Mouse (Mus musculus): ENCODE data around the gene Rbm20.
"Not testable (repeated sequence)": the region's sequence is repeated elsewhere in the genome, so short reads cannot be mapped to it uniquely, and the experiment has no call there.

The Rbm20 gene

GRCm38 (mm10) chr19:53890274-53890673 lies 213.2 kb downstream of the Rbm20 start:
- DNase-seq = no peak

DNA sequence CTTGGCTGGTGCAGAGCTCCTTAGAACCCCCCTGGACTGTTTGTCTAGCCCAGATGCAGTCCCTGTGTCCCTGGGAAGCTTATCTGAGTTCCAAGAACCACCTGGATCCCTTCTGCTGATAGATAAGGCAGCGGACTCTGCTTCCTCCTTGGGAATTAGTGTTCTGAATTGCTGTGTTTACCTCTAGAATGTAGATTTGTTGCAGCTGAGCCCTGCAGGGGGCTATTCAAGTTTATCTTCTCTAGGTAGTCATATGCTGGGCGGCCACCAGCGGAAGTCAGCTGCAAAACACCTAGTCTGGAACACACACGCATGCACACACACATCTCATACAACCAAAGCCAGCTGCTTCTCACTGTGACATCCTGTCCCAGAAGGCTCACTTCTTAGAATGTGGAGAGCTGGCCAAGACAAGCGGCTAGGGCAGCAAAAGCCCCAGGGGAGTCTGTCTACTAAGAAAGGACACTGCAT lies 213.7 kb downstream of the Rbm20 start:
- peak; percentile 74 to 89 for DNase-seq

DNA sequence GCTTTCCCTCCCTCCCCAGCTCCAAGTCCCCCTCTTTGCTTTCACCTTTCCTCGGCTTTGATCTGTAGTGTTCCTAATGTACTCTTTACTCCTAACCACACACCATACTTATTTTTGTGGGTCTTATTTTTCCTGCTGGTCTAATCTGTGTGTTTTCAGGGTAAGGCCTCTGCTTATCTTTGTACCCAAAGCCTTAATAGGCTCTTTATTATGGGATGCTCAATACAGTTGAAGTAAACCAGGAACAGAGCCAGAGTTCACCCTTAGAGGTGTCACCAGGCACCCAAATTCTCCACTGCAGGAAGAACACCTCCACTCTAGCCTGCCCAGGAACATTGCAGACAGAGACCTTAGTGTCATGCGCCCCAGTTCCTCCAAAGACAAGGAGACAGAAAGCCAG lies 214.5 kb downstream of the Rbm20 start:
- DNase-seq = no peak

- DNase-seq = peak in 1 of 2 experiments; percentile 37
These were observed 215.0 kb downstream of the Rbm20 start, which contains the start of gene Pdcd4 for GRCm38 (mm10) chr19:53892061-53892460. Gene Pdcd4, plus strand, starts transcription at chr19:53892231.

DNA sequence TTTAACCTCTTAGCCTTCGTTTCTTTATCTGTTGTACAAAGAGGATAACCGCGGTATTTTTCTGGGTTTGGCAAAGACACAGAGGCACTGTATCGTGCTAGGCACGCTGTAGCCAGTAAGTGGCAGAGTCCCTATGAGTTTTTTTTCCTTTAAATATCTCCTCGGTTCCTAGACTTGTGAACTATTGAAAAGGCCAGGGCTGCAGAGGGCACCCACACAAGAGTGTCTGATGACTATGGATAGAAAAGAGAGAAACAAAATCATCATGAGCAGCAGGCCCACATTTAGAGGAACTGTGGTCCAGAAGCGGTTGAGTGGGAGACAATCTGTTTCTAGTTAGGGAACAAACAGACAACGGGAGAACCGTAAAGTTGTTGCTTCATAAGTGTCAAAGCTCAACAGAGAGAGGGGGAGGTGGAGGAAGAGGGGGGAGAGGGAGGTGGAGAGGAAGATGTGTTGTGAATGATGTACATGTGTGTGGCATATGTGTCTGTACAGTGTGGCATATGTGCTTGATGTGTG lies 215.8 kb downstream of the Rbm20 start:
- no peak for DNase-seq

DNA sequence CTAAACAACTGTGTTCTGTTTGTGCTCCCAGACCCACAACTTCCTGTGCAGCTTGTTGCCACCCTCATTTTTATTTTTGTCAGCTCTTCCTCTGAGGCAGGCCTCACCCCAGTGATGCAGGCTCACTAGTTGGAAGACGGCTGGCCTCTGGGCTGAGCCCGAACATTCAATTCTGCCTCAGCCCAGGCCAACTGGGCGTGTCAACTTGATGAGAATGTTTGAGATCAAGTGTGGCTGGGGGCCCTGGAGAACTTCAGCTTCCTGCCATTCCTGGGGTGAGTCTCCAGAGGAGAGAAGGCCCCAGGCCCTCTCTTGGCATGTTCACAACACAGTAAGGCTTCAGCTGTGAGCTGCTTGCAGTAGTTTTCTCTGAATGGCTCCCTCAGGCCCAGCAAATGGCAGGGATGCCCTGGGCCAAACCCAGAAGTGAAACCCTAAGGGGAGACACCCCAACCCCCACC lies 216.6 kb downstream of the Rbm20 start:
- DNase-seq = peak; percentile 65 to 83

- DNase-seq = no peak
These were observed 217.5 kb downstream of the Rbm20 start for GRCm38 (mm10) chr19:53894538-53895121.

DNA sequence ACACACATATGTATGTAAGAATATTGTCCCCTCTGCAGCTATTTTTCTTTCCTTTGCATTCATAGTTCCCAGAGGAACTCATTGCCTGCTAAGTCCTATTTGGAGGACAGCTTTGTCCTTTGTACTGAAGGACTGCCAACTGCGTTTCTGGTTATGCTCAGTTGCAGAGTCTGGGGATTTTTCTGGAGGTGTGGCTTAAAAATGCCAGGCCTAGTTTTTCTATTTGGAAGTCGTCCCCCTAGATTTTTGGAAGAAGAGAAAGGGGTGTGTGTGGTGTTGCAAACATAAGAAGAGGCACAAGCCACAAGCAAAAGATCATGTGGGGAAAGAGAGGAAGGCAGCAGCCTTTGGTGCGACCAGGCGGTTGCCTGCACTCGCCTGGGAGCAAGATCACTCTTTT lies 220.9 kb downstream of the Rbm20 start:
- DNase-seq = no peak

GRCm38 (mm10) chr19:53898498-53898897 lies 221.4 kb downstream of the Rbm20 start:
- DNase-seq = no peak

DNA sequence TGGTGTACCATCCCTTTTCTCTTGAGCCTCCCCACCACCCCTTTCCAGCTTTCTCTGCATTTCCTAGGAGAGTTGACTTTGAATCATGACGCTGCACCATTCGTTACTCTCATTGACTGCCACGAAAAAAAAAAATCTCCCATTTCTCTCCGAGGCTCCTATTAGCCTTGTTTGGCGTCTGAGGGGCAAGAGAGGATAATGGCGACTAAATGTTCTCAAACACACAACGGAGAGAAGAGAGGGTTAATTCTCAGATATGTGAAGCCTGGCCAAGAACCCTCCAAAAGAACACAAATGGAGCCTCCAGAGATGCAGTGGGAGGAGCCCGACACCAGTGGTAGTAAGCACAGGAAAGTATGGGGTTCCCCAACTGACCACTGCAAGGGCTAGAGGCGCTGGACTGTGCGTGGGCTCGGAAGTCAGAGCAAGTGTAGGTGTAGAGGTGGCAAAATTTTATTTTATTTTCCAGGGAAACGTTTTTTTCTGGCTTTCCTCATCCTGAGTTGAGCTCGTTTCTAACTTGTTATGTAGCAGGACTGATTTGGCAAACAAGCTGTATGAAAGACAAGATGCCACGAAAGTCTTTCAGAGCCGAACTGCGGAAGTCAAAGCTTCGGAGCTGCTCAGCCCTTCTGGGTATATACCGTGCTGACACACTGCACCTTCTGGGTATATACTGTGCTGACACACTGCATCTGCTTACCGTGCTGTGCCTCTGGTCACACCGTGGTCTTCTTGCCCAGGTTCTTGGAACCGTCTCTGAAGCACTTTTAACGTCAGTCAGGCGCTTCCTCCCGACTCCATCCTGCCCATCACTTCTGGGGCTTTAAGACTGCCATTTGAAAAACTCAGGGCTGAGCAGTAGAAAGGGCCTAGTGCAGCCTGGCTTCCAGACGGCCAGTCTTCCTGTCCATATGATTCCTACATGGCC lies 222.1 kb downstream of the Rbm20 start:
- DNase-seq = no peak

GRCm38 (mm10) chr19:53899941-53900610 lies 223.0 kb downstream of the Rbm20 start:
- DNase-seq = peak in 1 of 2 experiments; percentile 26

- peak in 1 of 2 experiments; percentile 52 for DNase-seq
These were observed 225.0 kb downstream of the Rbm20 start for GRCm38 (mm10) chr19:53901931-53902738.

DNA sequence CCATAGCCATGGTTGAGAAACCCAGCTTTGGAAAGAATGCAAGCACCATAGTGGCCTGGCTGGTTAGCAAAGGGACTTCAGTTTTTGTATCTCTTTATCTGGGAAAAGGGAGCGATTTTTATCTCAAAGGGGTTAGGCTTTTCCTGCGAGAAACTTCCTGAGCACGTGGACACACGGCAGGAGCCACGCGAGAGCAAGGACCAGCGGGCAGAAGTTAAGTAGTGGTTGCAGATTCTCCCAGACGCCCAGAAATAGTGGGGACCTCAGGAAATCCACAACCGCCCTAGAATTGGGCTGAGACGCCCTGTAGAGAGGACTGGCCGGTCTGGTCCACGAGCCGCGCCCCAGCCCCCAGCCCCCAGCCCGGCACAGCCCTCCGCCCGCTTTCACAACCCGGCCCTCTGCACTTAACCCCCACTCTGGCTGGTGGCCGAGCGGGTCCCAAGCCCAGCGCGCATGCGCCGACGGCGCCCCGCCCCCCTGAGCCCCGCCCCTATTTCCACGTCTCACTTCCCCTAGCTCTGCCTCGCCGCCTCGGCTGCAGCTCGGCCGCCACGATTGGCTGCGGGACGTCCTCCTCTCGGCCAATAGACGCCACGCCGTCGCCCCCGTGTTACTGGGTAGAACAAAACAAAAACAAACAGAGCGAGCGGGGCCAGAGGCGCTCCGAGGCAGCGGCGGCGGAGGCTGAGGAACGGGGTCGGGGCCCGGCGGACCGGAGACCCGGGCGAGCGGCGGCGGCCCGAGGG lies 225.8 kb downstream of the Rbm20 start:
- DNase-seq = peak; percentile 97

GRCm38 (mm10) chr19:53903507-53904321 lies 226.6 kb downstream of the Rbm20 start:
- peak; percentile 49 to 72 for DNase-seq

DNA sequence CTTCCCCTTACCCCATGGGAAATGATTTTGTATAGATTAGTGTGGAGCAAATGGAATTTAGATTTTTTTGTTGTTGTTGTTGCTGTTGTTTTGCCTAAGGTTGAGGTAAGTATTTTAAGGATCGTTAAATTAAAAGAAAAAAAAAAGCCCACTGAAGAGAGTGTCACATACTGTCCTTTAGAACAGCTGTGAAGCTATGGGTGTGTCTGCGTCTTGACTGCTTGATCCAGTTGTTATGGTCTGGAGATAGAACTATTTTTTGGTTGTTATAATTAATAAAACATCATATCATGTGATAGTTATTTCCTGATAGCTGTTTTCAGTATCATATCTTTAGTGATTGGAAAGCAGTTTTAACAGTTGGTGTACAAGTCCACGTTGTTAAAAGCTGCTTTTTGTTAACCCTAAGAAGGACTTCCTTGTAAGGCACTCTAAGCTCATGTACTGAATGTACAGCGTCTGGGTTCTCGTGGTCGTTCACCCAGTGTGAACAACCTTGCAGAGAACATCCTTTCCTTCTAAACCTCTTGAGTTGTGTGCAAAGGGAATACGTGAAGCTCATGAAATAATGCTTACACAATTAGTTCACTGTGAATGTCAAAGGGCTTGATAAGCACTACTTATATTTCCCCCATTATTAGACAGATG lies 227.9 kb downstream of the Rbm20 start:
- DNase-seq = no peak

DNA sequence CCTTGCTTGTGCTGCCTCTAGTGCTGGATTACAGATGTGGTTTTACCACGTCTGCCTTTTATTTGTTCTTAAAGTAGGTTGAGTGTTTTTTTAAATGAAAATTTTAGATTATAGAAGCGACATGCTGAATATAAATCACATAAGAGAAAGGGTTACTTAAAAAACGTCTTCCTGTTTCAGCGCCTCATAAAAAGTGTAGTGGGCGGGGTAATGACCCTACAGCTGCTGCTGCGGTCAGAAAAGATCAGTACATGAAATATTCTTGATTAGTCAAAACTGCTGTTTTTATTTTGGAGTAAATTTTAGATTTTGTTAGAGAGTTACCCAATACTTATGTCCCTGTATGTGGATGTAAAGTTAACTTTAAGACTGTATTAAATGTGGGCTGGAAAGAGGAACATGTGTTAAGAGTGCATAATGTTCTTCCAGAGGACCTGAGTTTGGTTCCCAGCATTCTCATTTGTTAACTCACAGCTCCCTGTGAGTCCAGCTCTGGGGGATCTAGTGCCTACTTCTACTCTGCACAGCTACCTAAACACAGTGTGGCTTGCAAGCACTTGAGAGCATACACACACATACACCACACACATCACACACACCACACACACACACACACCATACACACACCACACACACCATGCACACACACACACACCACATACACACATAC lies 229.1 kb downstream of the Rbm20 start:
- no peak for DNase-seq

DNA sequence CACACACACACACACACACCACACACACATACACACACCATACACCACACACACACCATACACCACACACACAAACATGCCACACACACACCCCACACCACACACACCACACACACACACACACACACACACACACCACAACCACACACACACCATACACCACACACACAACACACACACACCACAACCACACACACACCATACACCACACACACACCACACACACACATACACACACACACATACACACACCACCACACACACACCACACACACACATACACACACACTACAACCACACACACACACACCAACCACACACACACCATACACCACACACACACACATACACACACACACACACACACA lies 229.6 kb downstream of the Rbm20 start:
- DNase-seq = not testable (repeated sequence)

- no peak for DNase-seq
These were observed 237.8 kb downstream of the Rbm20 start for GRCm38 (mm10) chr19:53914950-53915349.

Measured in thymus, adult 18-20 months (tissue).